Mouse (Mus musculus) gastrocnemius, postnatal 10 days (tissue): Measurements from ENCODE around the gene Top3a. TPM values are rescaled to one million over a fixed set of nuclear protein-coding genes. Genes with fewer than 3 reads are reported as not detected.

ENCODE experiments used
- DNase-seq: peaks from one replicate; pipeline ENCODE4 v3.0.0; 2021; ENCODE audit warnings: mixed read lengths
- total RNA-seq, 2 experiments: library from RNA; stranded (reverse); gene quantifications; 2 replicates each; pipeline ENCODE4 v1.2.3; 2021

Top3a gene
- total RNA-seq, 2 experiments from 2014 or later, result 6.5 to 7.6 TPM

GRCm38 (mm10) chr11:60775578-60775977 lies 1.6 kb downstream of the Top3a start:
- no peak for DNase-seq

GRCm38 (mm10) chr11:60774841-60775240 lies 2.3 kb downstream of the Top3a start:
- DNase-seq, result no peak

- no peak for DNase-seq
Measured at GRCm38 (mm10) chr11:60774158-60774689, 2.9 kb downstream of the Top3a start.

GRCm38 (mm10) chr11:60772161-60772560 lies 5.0 kb downstream of the Top3a start:
- no peak for DNase-seq

- DNase-seq, result no peak
Measured at GRCm38 (mm10) chr11:60770776-60771175, 6.4 kb downstream of the Top3a start.

GRCm38 (mm10) chr11:60769322-60769721 lies 7.8 kb downstream of the Top3a start:
- DNase-seq, result no peak

GRCm38 (mm10) chr11:60766969-60767368 lies 10.2 kb downstream of the Top3a start:
- no peak for DNase-seq

- DNase-seq, result no peak
Measured at GRCm38 (mm10) chr11:60761681-60762080, 15.5 kb downstream of the Top3a start.

GRCm38 (mm10) chr11:60755570-60755969 lies 21.6 kb downstream of the Top3a start:
- DNase-seq, result no peak

GRCm38 (mm10) chr11:60740321-60740720 lies 36.8 kb downstream of the Top3a start:
- no peak for DNase-seq

GRCm38 (mm10) chr11:60737450-60737849 lies 39.7 kb downstream of the Top3a start:
- no peak for DNase-seq

- DNase-seq, result no peak
Measured at GRCm38 (mm10) chr11:60736491-60736890, 40.7 kb downstream of the Top3a start.

GRCm38 (mm10) chr11:60735191-60735590 lies 42.0 kb downstream of the Top3a start:
- DNase-seq, result no peak

- peak; percentile 21 for DNase-seq
Measured at GRCm38 (mm10) chr11:60734206-60734605, 43.0 kb downstream of the Top3a start.

GRCm38 (mm10) chr11:60731251-60731650 lies 45.9 kb downstream of the Top3a start:
- DNase-seq, result peak; percentile 60

- DNase-seq, result peak; percentile 17
Measured at GRCm38 (mm10) chr11:60730169-60730568, 47.0 kb downstream of the Top3a start.

- peak; percentile 17 for DNase-seq
Measured at GRCm38 (mm10) chr11:60729217-60729641, 47.9 kb downstream of the Top3a start.

GRCm38 (mm10) chr11:60728260-60728761 lies 48.9 kb downstream of the Top3a start, which contains the start of gene Mief2:
TSS of gene Mief2 (plus strand) at chr11:60728398.
- DNase-seq, result peak; percentile 91

- DNase-seq, result peak; percentile 32
Measured at GRCm38 (mm10) chr11:60727392-60728140, 49.6 kb downstream of the Top3a start.

GRCm38 (mm10) chr11:60726601-60727391 lies 50.4 kb downstream of the Top3a start, which contains the start of gene Flii:
TSS of gene Flii (minus strand) at chr11:60727263.
- peak; percentile 86 for DNase-seq

- no peak for DNase-seq
Measured at GRCm38 (mm10) chr11:60719263-60719662, 57.9 kb downstream of the Top3a start.

- no peak for DNase-seq
Measured at GRCm38 (mm10) chr11:60715833-60716232, 61.3 kb downstream of the Top3a start.
